Mouse (Mus musculus) ES-CJ7 (cell line): Measurements from ENCODE around the gene H2al1k.
"Not testable (repeated sequence)": the region's sequence is repeated elsewhere in the genome, so short reads cannot be mapped to it uniquely, and the experiment has no call there.

Experiments
- DNase-seq: peaks from one replicate; pipeline ENCODE4 v3.0.0; 2011; ENCODE audit warnings: low read depth, low spot score

The H2al1k gene

GRCm38 (mm10) chrX:9350327-9350726 is at the start of gene H2al1k:
TSS of gene H2al1k (plus strand) at chrX:9350627.
- not testable (repeated sequence) for DNase-seq

DNA sequence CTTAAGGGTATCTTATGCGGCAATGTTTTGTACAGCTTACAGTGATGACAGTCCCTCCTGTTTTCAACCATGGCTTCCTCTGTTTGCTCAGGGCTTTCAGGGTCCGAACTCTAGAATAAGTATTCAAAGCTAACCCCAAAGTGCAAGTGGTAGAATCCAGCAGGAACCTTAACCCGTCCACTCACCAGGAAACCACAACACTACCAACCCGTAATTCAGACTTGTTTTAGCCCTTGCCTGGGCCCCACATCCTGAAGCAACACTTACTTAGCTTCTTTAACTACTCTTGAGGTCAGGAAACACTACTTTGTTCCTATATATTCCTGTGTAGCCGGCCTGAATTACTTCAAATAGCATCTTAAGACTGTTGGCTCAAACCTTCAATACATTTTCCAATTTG is 47.6 kb upstream of the H2al1k start:
- DNase-seq: no peak

DNA sequence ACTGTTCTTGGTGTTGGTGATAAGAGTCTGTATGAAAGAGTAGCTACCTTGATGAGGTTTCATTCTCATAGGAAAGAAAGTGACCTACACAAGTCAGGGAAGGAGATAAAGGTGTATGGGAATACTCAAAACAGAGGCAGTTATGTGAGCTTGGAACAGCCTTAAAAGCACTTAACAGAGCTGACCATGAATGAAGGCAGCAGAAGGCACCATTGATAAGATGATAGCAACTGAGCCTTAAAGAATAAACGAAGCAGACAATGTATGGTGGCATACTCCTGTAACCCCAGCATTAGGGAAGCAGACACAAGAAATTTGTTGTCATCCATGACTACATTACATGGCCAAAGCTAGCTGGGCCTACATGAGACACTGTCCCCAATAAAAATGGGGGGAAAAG is 47.0 kb upstream of the H2al1k start:
- DNase-seq: no peak

- DNase-seq: not testable (repeated sequence)
These were observed 34.0 kb upstream of the H2al1k start for GRCm38 (mm10) chrX:9316457-9316856.

DNA sequence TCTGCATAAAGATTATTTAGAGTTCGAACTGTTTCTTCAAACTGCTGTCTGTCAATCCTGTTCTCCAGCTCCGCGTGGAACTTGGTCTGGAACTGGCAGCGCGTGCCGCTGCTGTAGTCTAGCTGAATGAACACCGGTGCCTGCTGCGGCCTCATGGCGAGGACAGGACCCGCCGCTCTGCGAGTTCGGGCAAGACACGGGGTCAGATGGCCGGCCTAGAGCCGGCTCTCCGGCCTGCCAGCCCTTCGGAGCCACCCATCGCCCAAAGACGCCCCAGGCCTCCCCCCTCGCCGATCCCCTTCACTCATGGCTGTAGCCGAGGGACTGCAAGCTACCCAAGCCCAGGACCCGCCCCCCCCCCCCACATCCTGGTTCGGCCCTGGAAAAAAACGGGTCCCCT is 22.5 kb upstream of the H2al1k start:
- not testable (repeated sequence) for DNase-seq

- DNase-seq: peak; percentile 5
These were observed 18.0 kb upstream of the H2al1k start for GRCm38 (mm10) chrX:9332366-9332962.

- not testable (repeated sequence) for DNase-seq
These were observed 17.4 kb upstream of the H2al1k start for GRCm38 (mm10) chrX:9333035-9333434.

DNA sequence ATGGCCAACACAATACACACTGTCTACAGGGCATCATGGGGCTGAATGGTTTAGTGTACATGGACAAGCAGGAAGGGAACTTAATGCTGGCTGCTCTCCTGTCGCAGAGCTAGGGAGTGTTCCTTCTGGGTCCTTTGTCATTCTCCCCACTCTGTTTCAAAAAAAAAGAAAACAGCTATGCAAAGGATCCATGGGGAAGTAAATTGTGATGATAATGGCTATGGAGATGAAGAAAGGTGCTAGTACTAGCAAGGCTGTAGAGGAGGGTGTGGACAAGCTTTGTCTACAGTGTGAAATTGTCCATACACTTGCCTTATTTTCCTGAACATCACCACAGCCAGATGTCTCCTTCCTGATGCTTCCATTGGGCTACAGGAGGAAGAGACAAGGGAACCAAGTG is 15.4 kb upstream of the H2al1k start:
- DNase-seq: peak; percentile 35

- DNase-seq: not testable (repeated sequence)
These were observed 23.6 kb downstream of the H2al1k start for GRCm38 (mm10) chrX:9374012-9374411.

- peak; percentile 75 for DNase-seq
These were observed 25.5 kb downstream of the H2al1k start for GRCm38 (mm10) chrX:9375927-9376326.
